ENCODE assay signal across 27 mouse cellular contexts in the genomic region with DNA sequence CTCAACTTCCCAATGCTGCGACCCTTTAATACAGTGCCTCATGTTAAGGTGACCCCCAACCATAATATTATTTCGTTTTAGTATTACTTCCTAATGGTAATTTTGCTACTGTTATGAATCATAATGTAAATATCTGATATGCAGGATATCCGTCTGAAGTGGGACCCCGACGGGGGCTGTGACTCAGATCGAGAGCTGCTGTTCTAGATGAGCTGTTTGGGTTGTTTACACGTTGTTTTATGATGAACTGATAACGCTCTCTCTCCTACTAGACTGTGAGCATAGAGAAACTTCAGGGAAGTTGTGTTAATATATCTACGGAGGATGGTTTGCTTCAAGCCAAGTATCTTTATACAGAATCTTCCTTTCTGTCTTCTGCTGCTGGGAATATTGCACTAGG. TPM values are rescaled to one million over a fixed set of nuclear protein-coding genes. Genes with fewer than 3 reads are reported as not detected.
"Had no signal": no experiment of that assay in that cellular context is flagged by ENCODE, and none has a peak within 500 bp of the region (broad histone marks: within the 10 kb centered on the region; RNA-seq: fewer than 3 reads in every experiment).

No protein-coding gene starts in this region.

- H3K4me2 ChIP-seq: heart, embryonic 12.5 days; hindbrain, embryonic 12.5 days; hindbrain, embryonic 14.5 days; intestine, embryonic 15.5 days; limb, embryonic 13.5 days; limb, embryonic 15.5 days; liver, embryonic 12.5 days had no signal

- H3K4me3 ChIP-seq: heart, embryonic 10.5 days; heart, embryonic 12.5 days; hindbrain, embryonic 10.5 days; hindbrain, embryonic 12.5 days; intestine, embryonic 15.5 days; limb, embryonic 13.5 days; limb, embryonic 15.5 days; liver, embryonic 12.5 days had no signal

- H3K27me3 ChIP-seq: heart, embryonic 12.5 days; hindbrain, embryonic 12.5 days; intestine, embryonic 15.5 days; limb, embryonic 15.5 days; liver, embryonic 12.5 days had no signal

- H3K9ac ChIP-seq: heart, embryonic 12.5 days; hindbrain, embryonic 12.5 days; hindbrain, embryonic 14.5 days; intestine, embryonic 15.5 days; limb, embryonic 13.5 days; limb, embryonic 15.5 days; liver, embryonic 12.5 days; liver, embryonic 14.5 days had no signal

- H3K36me3 ChIP-seq: heart, embryonic 12.5 days; hindbrain, embryonic 10.5 days; hindbrain, embryonic 12.5 days; intestine, embryonic 15.5 days; limb, embryonic 15.5 days had no signal

- H3K9me3 ChIP-seq: heart, embryonic 10.5 days; heart, embryonic 12.5 days; hindbrain, embryonic 10.5 days; hindbrain, embryonic 12.5 days; intestine, embryonic 15.5 days; limb, embryonic 13.5 days; limb, embryonic 15.5 days; liver, embryonic 12.5 days had no signal

- H3K27ac ChIP-seq: heart, embryonic 10.5 days; hindbrain, embryonic 10.5 days; hindbrain, embryonic 12.5 days; hindbrain, embryonic 14.5 days; intestine, embryonic 15.5 days; limb, embryonic 13.5 days; limb, embryonic 15.5 days; liver, embryonic 12.5 days; liver, embryonic 14.5 days had no signal

- H3K4me1 ChIP-seq: hindbrain, embryonic 12.5 days; liver, embryonic 12.5 days had no signal

- DNase-seq: gastrocnemius, postnatal 25 days; heart, adult 18-20 months; heart, postnatal 10 days; heart, postnatal 4 days; kidney, adult 18-20 months; kidney, adult 8-10 months; kidney, postnatal 10 days; kidney, postnatal 25 days; layer of hippocampus, adult 9-11 months; layer of hippocampus, postnatal 36 days; left cerebral cortex, postnatal 4 days had no signal

- ATAC-seq: hindbrain, embryonic 16.5 days; intestine, embryonic 15.5 days; intestine, postnatal 0 days; liver, embryonic 12.5 days had no signal

RNA-seq across cellular contexts. Expression of gene Ccdc146, which starts 14.0 kb away (rescaled TPM):
- polyA plus RNA-seq: kidney, embryonic 14.5 days; large intestine, adult 2 months; limb, embryonic 11.5 days; limb, embryonic 13.5 days; limb, embryonic 15.5 days; liver, adult 2 months; liver, embryonic 12.5 days had no signal
